Mouse (Mus musculus): ENCODE measurements around the gene Tatdn3.
A peak's percentile ranks its signal among the peaks of the same experiment; 100 is the strongest.

Tatdn3 gene

GRCm38 (mm10) chr1:191073486-191073885 lies 10.8 kb upstream of the Tatdn3 start:
- no peak for DNase-seq

- DNase-seq: peak; percentile 98
These were observed 10.3 kb upstream of the Tatdn3 start for GRCm38 (mm10) chr1:191073001-191073400.

GRCm38 (mm10) chr1:191072329-191072913 lies 9.7 kb upstream of the Tatdn3 start:
- DNase-seq: no peak

GRCm38 (mm10) chr1:191071613-191072012 lies 8.9 kb upstream of the Tatdn3 start:
- DNase-seq: no peak

GRCm38 (mm10) chr1:191070259-191070658 lies 7.5 kb upstream of the Tatdn3 start:
- no peak for DNase-seq

- DNase-seq: no peak
These were observed 5.6 kb upstream of the Tatdn3 start for GRCm38 (mm10) chr1:191068377-191068776.

GRCm38 (mm10) chr1:191065188-191065587 lies 2.5 kb upstream of the Tatdn3 start:
- no peak for DNase-seq

- DNase-seq: no peak
These were observed 1.8 kb upstream of the Tatdn3 start for GRCm38 (mm10) chr1:191064535-191064934.

- no peak for DNase-seq
These were observed 968 bp upstream of the Tatdn3 start for GRCm38 (mm10) chr1:191063700-191064099.

- no peak for DNase-seq
These were observed 421 bp downstream of the Tatdn3 start for GRCm38 (mm10) chr1:191062241-191062780.

- no peak for DNase-seq
These were observed 5.3 kb downstream of the Tatdn3 start for GRCm38 (mm10) chr1:191057461-191057860.

GRCm38 (mm10) chr1:191055533-191055873 lies 7.2 kb downstream of the Tatdn3 start:
- DNase-seq: no peak

GRCm38 (mm10) chr1:191054870-191055532 lies 7.7 kb downstream of the Tatdn3 start:
- no peak for DNase-seq

GRCm38 (mm10) chr1:191053555-191053954 lies 9.2 kb downstream of the Tatdn3 start:
- no peak for DNase-seq

- DNase-seq: peak; percentile 79
These were observed 16.4 kb downstream of the Tatdn3 start for GRCm38 (mm10) chr1:191046231-191046824.

- peak; percentile 53 for DNase-seq
These were observed 17.5 kb downstream of the Tatdn3 start for GRCm38 (mm10) chr1:191045264-191045663.

- peak; percentile 19 for DNase-seq
These were observed 20.0 kb downstream of the Tatdn3 start for GRCm38 (mm10) chr1:191042688-191043087.

- peak; percentile 36 for DNase-seq
These were observed 20.6 kb downstream of the Tatdn3 start for GRCm38 (mm10) chr1:191042106-191042505.

GRCm38 (mm10) chr1:191041352-191041751 lies 21.4 kb downstream of the Tatdn3 start:
- no peak for DNase-seq

- DNase-seq: no peak
These were observed 24.7 kb downstream of the Tatdn3 start for GRCm38 (mm10) chr1:191037999-191038398.

GRCm38 (mm10) chr1:191036554-191037334 lies 26.0 kb downstream of the Tatdn3 start, which contains the start of gene Spata45:
Gene Spata45, plus strand, starts transcription at chr1:191036639.
- DNase-seq: peak; percentile 71

GRCm38 (mm10) chr1:191035649-191036048 lies 27.1 kb downstream of the Tatdn3 start:
- peak; percentile 25 for DNase-seq

- DNase-seq: peak; percentile 28
These were observed 31.8 kb downstream of the Tatdn3 start for GRCm38 (mm10) chr1:191030922-191031425.
